Mouse (Mus musculus) gastrocnemius, postnatal 25 days (tissue): ENCODE results near the gene Ifi35. TPM values are rescaled to one million over a fixed set of nuclear protein-coding genes. Genes with fewer than 3 reads are reported as not detected.

Source experiments
- microRNA-seq, 2 experiments: library from miRNA; unstranded; fragments of <30 nt; microRNA quantifications; one replicate each; pipeline ENCODE4 v1.2.0; 2021; ENCODE audit warnings: borderline replicate concordance in 2 of 2
- total RNA-seq, 2 experiments: library from RNA; stranded (reverse); gene quantifications; 1 replicate in 1 of 2; 2 replicates in 1 of 2; pipeline ENCODE4 v1.2.3; 2021

Gene Ifi35
- total RNA-seq, 2 experiments from 2014 or later, result 8.5 to 10.8 TPM

Small RNA genes within 50 kb of the gene (microRNA-seq; reads per million reads assigned to microRNA genes)
- 1.5 to 2.6 reads per million in 2 experiments for gene Mir6929

Other genes with a start within 250 kb of the Ifi35 start
- 10 to 100 TPM; 17.8 to 18.9 TPM for gene Ezh1, start 221.9 kb upstream of the Ifi35 start, total RNA-seq
- gene Ramp2, start 202.4 kb upstream of the Ifi35 start, total RNA-seq, result 10 to 100 TPM; 31.8 to 51.8 TPM
- gene Vps25, start 194.7 kb upstream of the Ifi35 start, total RNA-seq, result 10 to 100 TPM; 31.8 to 36.4 TPM
- under 1 TPM in 1 of 2 experiments, not detected in 1; 0.48 TPM for gene Wnk4, start 187.8 kb upstream of the Ifi35 start, total RNA-seq
- under 1 TPM; 0.21 to 0.28 TPM for gene Cntd1, start 169.4 kb upstream of the Ifi35 start, total RNA-seq
- gene Coa3, start 169.3 kb upstream of the Ifi35 start, total RNA-seq, result 10 to 100 TPM; 67.4 to 68.7 TPM
- gene Becn1, start 146.1 kb upstream of the Ifi35 start, total RNA-seq, result 10 to 100 TPM; 78.2 to 79.6 TPM
- 10 to 100 TPM; 66.3 to 67.8 TPM for gene Psme3, start 132.2 kb upstream of the Ifi35 start, total RNA-seq
- gene Aoc2, start 123.3 kb upstream of the Ifi35 start, total RNA-seq, result 1 to 10 TPM; 1.3 to 1.6 TPM
- gene Aoc3, start 117.8 kb upstream of the Ifi35 start, total RNA-seq, result 10 to 100 TPM in 1 of 2 experiments, 1 to 10 TPM in 1; 5.6 to 22.7 TPM
- not detected for gene G6pc, start 80.8 kb upstream of the Ifi35 start, total RNA-seq
- gene Aarsd1, start 30.8 kb upstream of the Ifi35 start, total RNA-seq, result 10 to 100 TPM; 16.0 to 17.1 TPM
- 1 to 10 TPM; 5.8 to 7.1 TPM for gene Gm27029, start 23.6 kb upstream of the Ifi35 start, total RNA-seq
- gene Rundc1, start 23.3 kb upstream of the Ifi35 start, total RNA-seq, result 1 to 10 TPM; 6.6 to 7.3 TPM
- gene Ptges3l, start 23.1 kb upstream of the Ifi35 start, total RNA-seq, result 100 to 1,000 TPM; 106 to 110 TPM
- gene Rpl27, start 6.1 kb upstream of the Ifi35 start, total RNA-seq, result 10 to 100 TPM; 40.6 to 42.5 TPM
- gene Rnd2, start 16.6 kb downstream of the Ifi35 start, total RNA-seq, result 1 to 10 TPM; 2.9 to 3.6 TPM
- 10 to 100 TPM; 13.1 to 19.3 TPM for gene Vat1, start 17.8 kb downstream of the Ifi35 start, total RNA-seq
- under 1 TPM; 0.26 to 0.94 TPM for gene Brca1, start 103.5 kb downstream of the Ifi35 start, total RNA-seq
- gene Nbr1, start 103.7 kb downstream of the Ifi35 start, total RNA-seq, result 10 to 100 TPM; 65.0 to 67.8 TPM
- 1 to 10 TPM; 1.1 to 2.5 TPM for gene Tmem106a, start 133.8 kb downstream of the Ifi35 start, total RNA-seq
- gene Gm11634, start 150.8 kb downstream of the Ifi35 start, total RNA-seq, result not detected
- gene Rdm1, start 178.8 kb downstream of the Ifi35 start, total RNA-seq, result 10 to 100 TPM; 21.6 to 25.0 TPM
- 1 to 10 TPM; 5.7 to 5.8 TPM for gene Arl4d, start 217.1 kb downstream of the Ifi35 start, total RNA-seq